Mouse (Mus musculus): Measurements from ENCODE around the gene Gm14226. TPM values are rescaled to one million over a fixed set of nuclear protein-coding genes. Genes with fewer than 3 reads are reported as not detected.
A peak's percentile ranks its signal among the peaks of the same experiment; 100 is the strongest.

Gene Gm14226
- total and polyA plus RNA-seq, 3 experiments, result 0.07 to 0.08 TPM; not detected in 1

DNA sequence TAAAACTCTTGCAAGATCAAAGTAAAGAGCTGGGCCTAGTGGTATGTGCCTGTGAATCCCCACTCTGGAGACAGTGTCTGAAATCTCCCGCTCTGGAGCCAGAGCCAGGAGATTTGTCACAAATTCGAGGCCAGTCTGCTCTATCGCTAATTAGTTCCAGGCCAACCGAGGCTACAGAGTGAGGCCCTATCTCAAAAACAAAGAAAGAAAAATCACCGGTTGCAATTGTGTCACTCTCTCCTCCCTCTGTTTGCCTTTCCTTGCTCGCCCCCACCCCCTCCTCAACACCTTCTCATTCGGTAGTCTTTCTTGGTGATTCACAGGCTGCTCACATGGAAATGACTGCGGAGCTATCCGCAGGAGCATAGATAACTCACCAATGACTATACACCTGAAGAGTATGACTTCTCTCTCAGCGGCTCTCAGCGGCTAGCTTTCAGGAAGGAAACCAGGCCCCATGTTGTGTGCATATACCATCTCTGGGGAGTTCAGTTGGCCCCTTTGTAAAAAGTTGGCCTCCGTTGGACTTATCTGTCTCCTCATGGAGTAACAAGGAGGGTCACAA, 56.8 kb downstream of the Gm14226 start:
- Histone ChIP-seq H3K9me3 (replicated peaks; ENCODE audit: insufficient read depth, low read length) (no peaks in the 10 kb centered on the region), H3K9ac (ENCODE audit: control insufficient read depth, low read depth, low read length, poor library complexity, severe bottlenecking) (peak overlapping the region; percentile 72), H3K36me3 (ENCODE audit: control insufficient read depth in 1 of 2, insufficient read depth in 2 of 2, low read length in 2 of 2) (peaks cover 0 to 25% of the 10 kb centered on the region in 2 experiments; a peak in 2 of 4 replicates), H3K79me2 (ENCODE audit: control insufficient read depth, insufficient read depth, low read length, poor library complexity) (peaks cover 42% of the 10 kb centered on the region), H3K27me3 (ENCODE audit: control insufficient read depth in 1 of 2, insufficient read depth in 2 of 2, low read length in 2 of 2) (no peaks in the 10 kb centered on the region), H3K4me3 (ENCODE audit: control insufficient read depth in 1 of 2, insufficient read depth in 1 of 2, low read depth in 2 of 2, low read length in 2 of 2) (peak overlapping the region; percentile 56 to 95), H3K4me1 (ENCODE audit: control insufficient read depth in 1 of 2, insufficient read depth in 2 of 2, low read length in 2 of 2) (peaks cover 5 to 28% of the 10 kb centered on the region in 2 experiments), H3K27ac (ENCODE audit: control insufficient read depth, low read depth, low read length) (peak overlapping the region; percentile 64)
- no peak for TF ChIP-seq HCFC1 (IDR thresholded peaks at IDR 0.05; ENCODE audit: low read depth, low read length)
- no peak for DNase-seq (ENCODE audit: low read depth, low spot score)

- no peaks in the 10 kb centered on the region for H3K9me3 ChIP-seq (replicated peaks; ENCODE audit: insufficient read depth, low read length)
- no peak overlapping the region for H3K9ac ChIP-seq (ENCODE audit: control insufficient read depth, low read depth, low read length, poor library complexity, severe bottlenecking)
- no peaks in the 10 kb centered on the region for H3K27me3 ChIP-seq (ENCODE audit: control insufficient read depth in 1 of 2, insufficient read depth in 2 of 2, low read length in 2 of 2)
- H3K79me2 ChIP-seq (ENCODE audit: control insufficient read depth, insufficient read depth, low read length, poor library complexity), result peaks cover 35% of the 10 kb centered on the region
- H3K4me3 ChIP-seq (ENCODE audit: control insufficient read depth in 1 of 2, insufficient read depth in 1 of 2, low read depth in 2 of 2, low read length in 2 of 2), result no peak overlapping the region
- no peak overlapping the region for H3K27ac ChIP-seq (ENCODE audit: control insufficient read depth, low read depth, low read length)
- TF ChIP-seq USF1 (IDR thresholded peaks at IDR 0.05; ENCODE audit: low read depth, low read length), result no peak
- TF ChIP-seq ZKSCAN1 (IDR thresholded peaks at IDR 0.05; ENCODE audit: low read depth, low read length), result no peak
- TF ChIP-seq UBTF (IDR thresholded peaks at IDR 0.05; ENCODE audit: borderline replicate concordance, insufficient read depth, low read depth, low read length), result no peak
- no peak for TF ChIP-seq ZNF384 (IDR thresholded peaks at IDR 0.05; ENCODE audit: low read depth, low read length)
- TF ChIP-seq SIN3A (IDR thresholded peaks at IDR 0.05; ENCODE audit: low read length), result no peak
- TF ChIP-seq NELFE (IDR thresholded peaks at IDR 0.05; ENCODE audit: low read depth, low read length), result no peak
- TF ChIP-seq BHLHE40 (IDR thresholded peaks at IDR 0.05; ENCODE audit: borderline replicate concordance, low read depth, low read length), result no peak
- no peak for DNase-seq (ENCODE audit: low read depth, low spot score)
- H3K4me1 ChIP-seq (ENCODE audit: control insufficient read depth in 1 of 2, insufficient read depth in 2 of 2, low read length in 2 of 2), result peaks cover 7 to 31% of the 10 kb centered on the region in 2 experiments
- H3K36me3 ChIP-seq (ENCODE audit: control insufficient read depth in 1 of 2, insufficient read depth in 2 of 2, low read length in 2 of 2), result peaks cover 0 to 25% of the 10 kb centered on the region in 2 experiments; a peak in 2 of 4 replicates
These were observed 57.6 kb downstream of the Gm14226 start for GRCm38 (mm10) chr2:155075649-155076048.

Other genes with a start within 250 kb of the Gm14226 start
- not detected in 2 replicates for gene Gm14214, start 248.2 kb upstream of the Gm14226 start, total RNA-seq (2012; rRNA removed)
- under 1 TPM in 1 of 2 experiments, not detected in 1; 0.17 TPM for gene Gm14214, start 248.2 kb upstream of the Gm14226 start, polyA plus RNA-seq (2012; ENCODE audit: insufficient read depth in 1 of 2, insufficient read length in 2 of 2, low read depth in 1 of 2, low replicate concordance in 2 of 2, missing spikeins in 1 of 2)
- 214 and 237 TPM in 2 replicates for gene Raly, start 227.2 kb upstream of the Gm14226 start, total RNA-seq (2012; rRNA removed)
- gene Raly, start 227.2 kb upstream of the Gm14226 start, polyA plus RNA-seq (2012; ENCODE audit: insufficient read depth in 1 of 2, insufficient read length in 2 of 2, low read depth in 1 of 2, low replicate concordance in 2 of 2, missing spikeins in 1 of 2), result 100 to 1,000 TPM in 1 of 2 experiments, not detected in 1; 407 TPM
- gene a, start 226.9 kb upstream of the Gm14226 start, total RNA-seq (2012; rRNA removed), result not detected in 2 replicates
- gene a, start 226.9 kb upstream of the Gm14226 start, polyA plus RNA-seq (2012; ENCODE audit: insufficient read depth in 1 of 2, insufficient read length in 2 of 2, low read depth in 1 of 2, low replicate concordance in 2 of 2, missing spikeins in 1 of 2), result not detected
- 105 and 133 TPM in 2 replicates for gene Eif2s2, start 125.3 kb upstream of the Gm14226 start, total RNA-seq (2012; rRNA removed)
- 100 to 1,000 TPM; 172 to 274 TPM for gene Eif2s2, start 125.3 kb upstream of the Gm14226 start, polyA plus RNA-seq (2012; ENCODE audit: insufficient read depth in 1 of 2, insufficient read length in 2 of 2, low read depth in 1 of 2, low replicate concordance in 2 of 2, missing spikeins in 1 of 2)
- 255 and 325 TPM in 2 replicates for gene Ahcy, start 56.2 kb downstream of the Gm14226 start, total RNA-seq (2012; rRNA removed)
- 1,000 to 10,000 TPM in 1 of 2 experiments, 100 to 1,000 TPM in 1; 364 to 5,082 TPM for gene Ahcy, start 56.2 kb downstream of the Gm14226 start, polyA plus RNA-seq (2012; ENCODE audit: insufficient read depth in 1 of 2, insufficient read length in 2 of 2, low read depth in 1 of 2, low replicate concordance in 2 of 2, missing spikeins in 1 of 2)
- gene Itch, start 115.2 kb downstream of the Gm14226 start, total RNA-seq (2012; rRNA removed), result 18.1 and 18.3 TPM in 2 replicates
- gene Itch, start 115.2 kb downstream of the Gm14226 start, polyA plus RNA-seq (2012; ENCODE audit: insufficient read depth in 1 of 2, insufficient read length in 2 of 2, low read depth in 1 of 2, low replicate concordance in 2 of 2, missing spikeins in 1 of 2), result 10 to 100 TPM; 15.2 to 53.6 TPM
- gene Dynlrb1, start 218.3 kb downstream of the Gm14226 start, total RNA-seq (2012; rRNA removed), result 175 and 193 TPM in 2 replicates
- gene Dynlrb1, start 218.3 kb downstream of the Gm14226 start, polyA plus RNA-seq (2012; ENCODE audit: insufficient read depth in 1 of 2, insufficient read length in 2 of 2, low read depth in 1 of 2, low replicate concordance in 2 of 2, missing spikeins in 1 of 2), result 100 to 1,000 TPM in 1 of 2 experiments, not detected in 1; 329 TPM